Mouse (Mus musculus) stomach, embryonic 16.5 days (tissue): ENCODE measurements around the gene Auts2. TPM values are rescaled to one million over a fixed set of nuclear protein-coding genes. Genes with fewer than 3 reads are reported as not detected.

Source experiments
- ATAC-seq: fragments of 200-750 bp; cut with Nextera tagmentation; 2 replicates; pipeline ENCODE4 v1.8.0; 2017; ENCODE audit warnings: moderate number of reproducible peaks, moderate TSS enrichment; ENCODE audit not compliant: insufficient read depth, low FRiP score
- H3K27ac ChIP-seq: fragments of 300-500 bp; sonication (generic); 2 replicates; pipeline ENCODE4 v1.5.1; 2014; ENCODE audit warnings: low read length
- H3K27me3 ChIP-seq: fragments of 300-500 bp; sonication (generic); 2 replicates; pipeline ENCODE4 v1.6.1; 2014; ENCODE audit warnings: low read length, control low read depth, mixed read lengths; ENCODE audit not compliant: control insufficient read depth, insufficient read depth
- H3K36me3 ChIP-seq: fragments of 300-500 bp; sonication (generic); 2 replicates; pipeline ENCODE4 v1.6.1; 2014; ENCODE audit warnings: low read length; ENCODE audit not compliant: control insufficient read depth, insufficient read depth
- H3K4me1 ChIP-seq: fragments of 300-500 bp; sonication (generic); 2 replicates; pipeline ENCODE4 v1.6.1; 2014; ENCODE audit warnings: low read length, control low read depth, mixed read lengths; ENCODE audit not compliant: control insufficient read depth, insufficient read depth
- H3K4me2 ChIP-seq: fragments of 300-500 bp; sonication (generic); 2 replicates; pipeline ENCODE4 v1.6.1; 2014; ENCODE audit warnings: low read depth, low read length, mixed read lengths
- H3K4me3 ChIP-seq: fragments of 300-500 bp; sonication (generic); replicated peaks from 2 replicates; pipeline ENCODE4 v1.5.1; 2014; ENCODE audit warnings: mild to moderate bottlenecking, low read length
- H3K9ac ChIP-seq: fragments of 300-500 bp; sonication (generic); 2 replicates; pipeline ENCODE4 v1.6.1; 2014; ENCODE audit warnings: low read length
- H3K9me3 ChIP-seq: fragments of 300-500 bp; sonication (generic); replicated peaks from 2 replicates; pipeline ENCODE4 v1.6.1; 2016; ENCODE audit warnings: low read length, control low read depth; ENCODE audit not compliant: control insufficient read depth
- WGBS: fragments of 180-500 bp; shearing (Covaris S2); extraction: QIAGEN DNeasy Blood & Tissue Kit; methylation state at CpG from one replicate; pipeline ENCODE4 v1.1.7; 2014; 5-methylcytosine and 5-hydroxymethylcytosine counted together
- polyA plus RNA-seq: library from polyadenylated mRNA; unstranded; fragments of >200 nt; fragmentation: Nextera tagmentation; extraction: Ambion mirVana; gene quantifications from 2 replicates; pipeline ENCODE4 v1.2.1, GENCODE M21; 2015

The Auts2 gene
- polyA plus RNA-seq, 1 experiment from 2014 or later: 20.1 TPM

DNA sequence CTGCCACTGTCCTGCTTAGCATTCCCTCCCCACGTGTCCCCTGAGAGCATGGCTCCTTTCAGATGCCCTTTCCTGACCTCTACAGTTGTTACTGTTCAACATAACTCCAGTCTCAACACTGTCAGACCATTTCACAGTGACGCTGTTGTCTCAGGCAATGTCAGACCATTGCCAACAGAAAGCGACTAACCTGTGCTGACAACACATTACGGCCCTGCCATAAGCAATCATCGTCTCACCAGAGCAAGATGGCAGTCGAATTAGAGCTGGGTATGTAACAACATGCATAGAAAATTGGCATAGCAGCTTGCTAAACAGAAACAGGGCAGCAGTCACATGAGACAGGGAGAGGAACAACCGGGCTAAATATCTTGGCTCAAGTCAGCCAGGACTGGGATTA, 614.4 kb downstream of the Auts2 start:
- ATAC-seq: no peak
- H3K4me2 ChIP-seq: no peak overlapping the region
- H3K36me3 ChIP-seq: no peaks in the 10 kb centered on the region
- H3K27me3 ChIP-seq: no peaks in the 10 kb centered on the region
- no peak overlapping the region for H3K9ac ChIP-seq
- no peak overlapping the region for H3K27ac ChIP-seq
- no peak overlapping the region for H3K4me3 ChIP-seq
- H3K4me1 ChIP-seq: 0 out of 2 replicates have a peak, but pooled peaks cover 2% of the 10 kb centered on the region
- 79% methylated on average over 7 of the region's 7 CpGs for WGBS
- no peaks in the 10 kb centered on the region for H3K9me3 ChIP-seq

- no peak for ATAC-seq
- H3K4me1 ChIP-seq: peaks cover 6% of the 10 kb centered on the region; the same call in 1 of the 2 replicates
- no peak overlapping the region for H3K27ac ChIP-seq
- no peak overlapping the region for H3K9ac ChIP-seq
- 84% methylated on average over 4 of the region's 4 CpGs for WGBS
- H3K4me2 ChIP-seq: no peak overlapping the region
- no peaks in the 10 kb centered on the region for H3K36me3 ChIP-seq
- H3K4me3 ChIP-seq: no peak overlapping the region
- no peaks in the 10 kb centered on the region for H3K27me3 ChIP-seq
- H3K9me3 ChIP-seq: no peaks in the 10 kb centered on the region
Observed at GRCm38 (mm10) chr5:131922759-131923158, 620.4 kb downstream of the Auts2 start.

GRCm38 (mm10) chr5:131922118-131922517, 621.0 kb downstream of the Auts2 start:
- Histone ChIP-seq H3K4me2 (no peak overlapping the region), H3K4me1 (peaks cover 6% of the 10 kb centered on the region; the same call in 1 of the 2 replicates), H3K36me3 (no peaks in the 10 kb centered on the region), H3K4me3 (no peak overlapping the region), H3K9ac (no peak overlapping the region), H3K27ac (no peak overlapping the region), H3K9me3 (no peaks in the 10 kb centered on the region), H3K27me3 (no peaks in the 10 kb centered on the region)
- WGBS: 48% methylated on average over 5 of the region's 5 CpGs
- ATAC-seq: no peak

- Histone ChIP-seq H3K9ac (no peak overlapping the region), H3K27ac (no peak overlapping the region), H3K4me1 (peaks cover 6% of the 10 kb centered on the region; the same call in 1 of the 2 replicates), H3K9me3 (no peaks in the 10 kb centered on the region), H3K4me2 (no peak overlapping the region), H3K36me3 (no peaks in the 10 kb centered on the region), H3K27me3 (no peaks in the 10 kb centered on the region), H3K4me3 (no peak overlapping the region)
- no peak for ATAC-seq
- WGBS: 81% methylated on average over 12 of the region's 12 CpGs
Observed at GRCm38 (mm10) chr5:131919983-131920777, 623.0 kb downstream of the Auts2 start.

GRCm38 (mm10) chr5:131916791-131917403, 626.2 kb downstream of the Auts2 start:
- H3K27ac ChIP-seq: no peak overlapping the region
- no peaks in the 10 kb centered on the region for H3K9me3 ChIP-seq
- no peak overlapping the region for H3K9ac ChIP-seq
- H3K27me3 ChIP-seq: no peaks in the 10 kb centered on the region
- ATAC-seq: no peak
- WGBS: 70% methylated on average over 12 of the region's 12 CpGs
- no peak overlapping the region for H3K4me2 ChIP-seq
- H3K36me3 ChIP-seq: no peaks in the 10 kb centered on the region
- peaks cover 2% of the 10 kb centered on the region; the same call in 1 of the 2 replicates for H3K4me1 ChIP-seq
- H3K4me3 ChIP-seq: no peak overlapping the region

GRCm38 (mm10) chr5:131913562-131913961, 629.6 kb downstream of the Auts2 start:
- ATAC-seq: no peak
- Histone ChIP-seq H3K27ac (no peak overlapping the region), H3K9me3 (no peaks in the 10 kb centered on the region), H3K4me3 (no peak overlapping the region), H3K9ac (no peak overlapping the region), H3K4me2 (no peak overlapping the region), H3K27me3 (no peaks in the 10 kb centered on the region), H3K36me3 (no peaks in the 10 kb centered on the region), H3K4me1 (no peaks in the 10 kb centered on the region)
- 87% methylated on average over 8 of the region's 8 CpGs for WGBS

DNA sequence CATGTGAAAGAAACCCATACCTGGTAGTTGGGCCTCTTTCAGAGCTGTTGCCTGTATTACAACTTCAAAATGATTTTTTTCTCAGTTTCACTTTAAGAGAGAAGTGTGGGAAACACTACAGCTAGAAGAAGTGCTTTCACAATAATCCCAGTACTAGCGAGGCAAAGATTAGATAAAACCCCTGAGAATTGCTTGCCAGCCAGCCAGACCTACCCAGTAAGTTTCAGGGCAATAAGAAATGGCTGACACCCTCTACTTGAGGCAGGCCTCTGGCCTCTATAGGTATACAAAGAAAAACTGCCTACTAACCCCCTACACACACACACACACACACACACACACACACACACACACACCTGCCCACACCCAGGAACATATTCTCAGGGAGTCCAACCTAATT, 630.2 kb downstream of the Auts2 start:
- no peaks in the 10 kb centered on the region for H3K9me3 ChIP-seq
- no peak overlapping the region for H3K4me2 ChIP-seq
- H3K27me3 ChIP-seq: no peaks in the 10 kb centered on the region
- no peaks in the 10 kb centered on the region for H3K36me3 ChIP-seq
- no peak for ATAC-seq
- H3K4me3 ChIP-seq: no peak overlapping the region
- H3K4me1 ChIP-seq: no peaks in the 10 kb centered on the region
- H3K9ac ChIP-seq: no peak overlapping the region
- WGBS: 42% methylated on average over 1 of the region's 1 CpGs
- no peak overlapping the region for H3K27ac ChIP-seq

- Histone ChIP-seq H3K27ac (no peak overlapping the region), H3K36me3 (no peaks in the 10 kb centered on the region), H3K4me1 (0 out of 2 replicates have a peak, but pooled peaks cover 2% of the 10 kb centered on the region), H3K4me3 (no peak overlapping the region), H3K27me3 (no peaks in the 10 kb centered on the region), H3K4me2 (no peak overlapping the region), H3K9ac (no peak overlapping the region), H3K9me3 (no peaks in the 10 kb centered on the region)
- no peak for ATAC-seq
- 67% methylated on average over 3 of the region's 3 CpGs for WGBS
Observed at GRCm38 (mm10) chr5:131906313-131906712, 636.8 kb downstream of the Auts2 start.

GRCm38 (mm10) chr5:131904478-131904877, 638.7 kb downstream of the Auts2 start:
- WGBS: 47% methylated on average over 10 of the region's 10 CpGs
- Histone ChIP-seq H3K36me3 (no peaks in the 10 kb centered on the region), H3K4me2 (no peak overlapping the region), H3K4me3 (no peak overlapping the region), H3K4me1 (0 out of 2 replicates have a peak, but pooled peaks cover 2% of the 10 kb centered on the region), H3K9me3 (no peaks in the 10 kb centered on the region), H3K9ac (no peak overlapping the region), H3K27ac (no peak overlapping the region), H3K27me3 (no peaks in the 10 kb centered on the region)
- no peak for ATAC-seq
